Comparison of ENCODE assay signal across 9 mouse cellular contexts in genomic region chr1:173377380-173378112, GRCm38 (mm10). TPM values are rescaled to one million over a fixed set of nuclear protein-coding genes. Genes with fewer than 3 reads are reported as not detected.
DNase-seq lines count a peak whose midpoint lies in the region; ATAC-seq lines count a peak whose summit lies in the region.
"Had no signal": no experiment of that assay in that cellular context is flagged by ENCODE, and none has a peak within 500 bp of the region (broad histone marks: within the 10 kb centered on the region; RNA-seq: fewer than 3 reads in every experiment).

No protein-coding gene starts in this region.

- no peak overlapping the region for H3K27ac ChIP-seq in heart, embryonic 12.5 days (ENCODE audit: poor library complexity, severe bottlenecking)
- no peak overlapping the region for H3K27ac ChIP-seq in forebrain, embryonic 10.5 days
- H3K27ac ChIP-seq: limb, embryonic 13.5 days had no signal

- H3K4me3 ChIP-seq in heart, embryonic 12.5 days = no peak overlapping the region
- no peak overlapping the region for H3K4me3 ChIP-seq in forebrain, embryonic 10.5 days
- H3K4me3 ChIP-seq: limb, embryonic 13.5 days had no signal

- no peaks in the 10 kb centered on the region for H3K36me3 ChIP-seq in heart, embryonic 12.5 days
- no peaks in the 10 kb centered on the region for H3K36me3 ChIP-seq in forebrain, embryonic 10.5 days (replicated peaks)
- H3K36me3 ChIP-seq: limb, embryonic 13.5 days had no signal

- H3K9ac ChIP-seq in heart, embryonic 12.5 days = no peak overlapping the region
- H3K9ac ChIP-seq: limb, embryonic 13.5 days had no signal

- no peaks in the 10 kb centered on the region for H3K9me3 ChIP-seq in heart, embryonic 12.5 days (replicated peaks)
- no peaks in the 10 kb centered on the region for H3K9me3 ChIP-seq in forebrain, embryonic 10.5 days
- H3K9me3 ChIP-seq: limb, embryonic 13.5 days had no signal

- H3K4me2 ChIP-seq in heart, embryonic 12.5 days = no peak overlapping the region
- H3K4me2 ChIP-seq: limb, embryonic 13.5 days had no signal

- 27% methylated on average over 13 of the region's 13 CpGs for WGBS in heart, embryonic 12.5 days
- WGBS in forebrain, embryonic 10.5 days = 38% methylated on average over 13 of the region's 13 CpGs

- DNase-seq in heart, adult 11 months = peak; percentile 81
- DNase-seq in brain, embryonic 18.5 days (ENCODE audit: low read depth, low spot score) = peak; percentile 57
- DNase-seq in forebrain, embryonic 10.5 days (ENCODE audit: extremely low spot score, low spot score) = peak; percentile 39
- DNase-seq in layer of hippocampus, postnatal 36 days = peak; percentile 68 to 77
- DNase-seq in right cerebral cortex, adult 2 months (ENCODE audit: low spot score in 2 of 2) = peak; percentile 78 to 85

- H3K4me1 ChIP-seq in heart, embryonic 12.5 days (replicated peaks) = no peaks in the 10 kb centered on the region
- no peaks in the 10 kb centered on the region for H3K4me1 ChIP-seq in forebrain, embryonic 10.5 days
- H3K4me1 ChIP-seq: limb, embryonic 13.5 days had no signal

- no peaks in the 10 kb centered on the region for H3K27me3 ChIP-seq in heart, embryonic 12.5 days (replicated peaks)
- H3K27me3 ChIP-seq in forebrain, embryonic 10.5 days (ENCODE audit: poor library complexity, severe bottlenecking) = no peaks in the 10 kb centered on the region
- H3K27me3 ChIP-seq: limb, embryonic 13.5 days had no signal

- ATAC-seq in heart, embryonic 12.5 days (ENCODE audit: insufficient number of reproducible peaks, low FRiP score) = no peak
- ATAC-seq in hematopoietic stem cell, adult 5-6 weeks (replicated peaks in 1 of 2; ENCODE audit: insufficient read depth in 1 of 2, low FRiP score in 2 of 2, low TSS enrichment in 1 of 2, low read depth in 1 of 2, poor library complexity in 2 of 2, severe bottlenecking in 2 of 2) = peak; percentile 91 to 98
- peak; percentile 77 for ATAC-seq in megakaryocyte, adult 5-6 weeks (ENCODE audit: poor library complexity, severe bottlenecking)

RNA-seq across cellular contexts. Expression of gene Cadm3, which starts 10.1 kb away (rescaled TPM):
- polyA plus RNA-seq in heart, embryonic 12.5 days (2016; fragmentation: Nextera tagmentation; extraction: Ambion mirVana) = 0.57 TPM in 2 replicates
- polyA plus RNA-seq in forebrain, embryonic 10.5 days (2016; fragmentation: Nextera tagmentation; extraction: Ambion mirVana) = 1.6 and 1.9 TPM in 2 replicates
- total RNA-seq in hematopoietic stem cell, adult 5-6 weeks (2017) = 1.8 TPM in 1 of 2 replicates, not detected in the other
- total RNA-seq in layer of hippocampus, postnatal 36 days (2021) = 100 to 1,000 TPM; 366 to 384 TPM
- 1.5 and 2.1 TPM in 2 replicates for total RNA-seq in megakaryocyte, adult 5-6 weeks (2015)
- 0.51 and 5.2 TPM in 2 replicates for total RNA-seq in megakaryocyte, adult 5-6 weeks (2017)

RNA-seq across cellular contexts. Expression of gene Aim2, which starts 26.9 kb away (rescaled TPM):
- polyA plus RNA-seq in heart, embryonic 12.5 days (2016; fragmentation: Nextera tagmentation; extraction: Ambion mirVana) = 2.4 and 3.0 TPM in 2 replicates
- polyA plus RNA-seq in forebrain, embryonic 10.5 days (2016; fragmentation: Nextera tagmentation; extraction: Ambion mirVana) = 4.8 and 6.4 TPM in 2 replicates
- total RNA-seq in hematopoietic stem cell, adult 5-6 weeks (2017) = 76.8 and 118 TPM in 2 replicates
- 1 to 10 TPM; 2.9 to 3.7 TPM for total RNA-seq in layer of hippocampus, postnatal 36 days (2021)
- 56.4 and 68.1 TPM in 2 replicates for total RNA-seq in megakaryocyte, adult 5-6 weeks (2015)
- total RNA-seq in megakaryocyte, adult 5-6 weeks (2017) = 91.8 and 109 TPM in 2 replicates

RNA-seq across cellular contexts. Expression of gene Ackr1, which starts 44.0 kb away (rescaled TPM):
- polyA plus RNA-seq in heart, embryonic 12.5 days (2016; fragmentation: Nextera tagmentation; extraction: Ambion mirVana) = 3.9 and 4.5 TPM in 2 replicates
- 0.95 and 1.1 TPM in 2 replicates for polyA plus RNA-seq in forebrain, embryonic 10.5 days (2016; fragmentation: Nextera tagmentation; extraction: Ambion mirVana)
- total RNA-seq in hematopoietic stem cell, adult 5-6 weeks (2017) = not detected in 2 replicates
- total RNA-seq in layer of hippocampus, postnatal 36 days (2021) = 10 to 100 TPM; 73.7 to 76.2 TPM
- total RNA-seq in megakaryocyte, adult 5-6 weeks (2015) = 1.0 and 1.8 TPM in 2 replicates
- total RNA-seq in megakaryocyte, adult 5-6 weeks (2017) = 0.40 and 1.0 TPM in 2 replicates

Comparison
In these comparisons a context has a peak if more than half of its experiments do, and no peak if none do; other contexts are left out.
1. RNA of gene Cadm3, which starts 10.1 kb away (total RNA-seq): 366 to 384 TPM in layer of hippocampus, postnatal 36 days; 1.8 TPM in hematopoietic stem cell, adult 5-6 weeks and 0.51 to 5.2 TPM in megakaryocyte, adult 5-6 weeks; every median in the first group is over 10 times any median in the second.
2. RNA of gene Aim2, which starts 26.9 kb away (total RNA-seq): 56.4 to 109 TPM in megakaryocyte, adult 5-6 weeks and 76.8 to 118 TPM in hematopoietic stem cell, adult 5-6 weeks; 2.9 to 3.7 TPM in layer of hippocampus, postnatal 36 days; every median in the first group is over 10 times any median in the second.
3. RNA of gene Ackr1, which starts 44.0 kb away (total RNA-seq): 73.7 to 76.2 TPM in layer of hippocampus, postnatal 36 days; 0.40 to 1.8 TPM in megakaryocyte, adult 5-6 weeks and not detected in hematopoietic stem cell, adult 5-6 weeks; every median in the first group is over 10 times any median in the second.
4. Peak in every context shown above with its lines, with median percentiles within 50 percentile points of each other: DNase-seq.